Mouse (Mus musculus): ENCODE measurements at regions not wholly inside any gene's neighbourhood (a gene's known extent, or its start where the extent isn't known, plus 50 kb on each side); places are given as distances from the start of the nearest gene placed in this dataset.
"Not testable (repeated sequence)": the region's sequence is repeated elsewhere in the genome, so short reads cannot be mapped to it uniquely, and the experiment has no call there.

DNA sequence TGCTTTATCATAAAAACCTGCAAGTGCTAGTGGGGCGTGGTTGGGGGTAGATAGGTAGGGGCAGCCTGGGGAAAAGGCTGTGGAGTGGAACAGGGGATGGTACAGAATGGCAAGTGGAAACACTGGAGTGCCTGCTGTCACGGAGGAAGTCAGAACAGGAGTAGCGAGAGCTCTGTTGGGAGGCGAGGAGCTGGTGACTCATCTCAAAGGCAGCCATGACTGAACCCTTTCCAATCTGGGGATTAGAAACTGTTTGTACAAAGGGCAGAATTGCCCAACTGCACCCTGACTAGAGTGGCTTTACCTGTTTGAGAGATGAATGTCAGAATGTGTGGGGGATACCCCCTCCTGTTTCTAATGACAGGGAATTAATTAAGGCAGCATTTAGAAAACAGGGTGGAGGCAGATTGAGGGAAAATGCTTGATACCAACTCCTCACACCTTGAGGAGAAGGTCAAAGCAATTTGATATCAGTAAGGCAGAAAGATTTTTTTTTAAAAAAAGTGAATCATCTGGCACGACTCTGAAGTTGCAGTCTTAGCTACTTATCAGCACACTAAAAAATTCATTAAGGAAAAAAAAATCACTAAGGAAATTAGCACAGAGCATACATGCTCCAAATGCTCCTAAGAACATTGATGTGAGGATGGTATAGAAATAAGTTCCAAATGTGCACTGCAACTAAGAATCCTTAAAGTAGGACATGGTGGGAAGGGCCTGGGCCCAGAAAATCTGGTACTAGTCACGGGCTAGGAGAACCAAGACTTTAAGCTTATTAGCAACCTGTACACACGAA lies 54.7 kb upstream of the Usp25 start:
- H3K27ac ChIP-seq (ENCODE audit: insufficient read depth, low read depth, low read length): no peak overlapping the region
- WGBS: 32% methylated on average over 7 of the region's 7 CpGs

DNA sequence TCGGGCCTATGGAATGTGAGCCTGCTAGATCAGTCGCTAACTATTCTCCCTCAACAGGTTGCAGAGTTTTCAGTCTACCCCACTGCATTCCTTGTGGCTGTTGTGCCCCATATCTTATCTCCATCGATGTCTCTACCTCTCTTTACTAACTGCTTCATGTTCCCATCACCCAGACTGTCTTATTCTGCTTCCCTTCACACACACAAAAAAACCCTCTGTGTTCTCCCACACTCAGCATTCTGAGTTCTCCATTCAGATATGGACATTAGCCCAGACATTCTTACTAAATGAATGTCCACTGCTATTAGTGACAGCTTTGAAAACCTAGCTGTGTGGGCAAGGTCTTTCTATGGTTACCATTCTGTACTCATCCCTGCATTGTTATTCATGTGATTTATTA lies 56.0 kb upstream of the Usp25 start:
- no peak overlapping the region for H3K27ac ChIP-seq (ENCODE audit: insufficient read depth, low read depth, low read length)
- H3K4me3 ChIP-seq (ENCODE audit: low read depth, low read length): no peak overlapping the region
- TF ChIP-seq POLR2A (IDR thresholded peaks at IDR 0.05; ENCODE audit: low read depth, low read length): no peak
- TF ChIP-seq CTCF (IDR thresholded peaks at IDR 0.05; ENCODE audit: extremely low read depth, insufficient read length, insufficient replicate concordance, low read depth, low read length): no peak
- H3K27me3 ChIP-seq (ENCODE audit: control insufficient read depth, insufficient read depth, low read length): no peaks in the 10 kb centered on the region
- no peaks in the 10 kb centered on the region for H3K36me3 ChIP-seq (ENCODE audit: control insufficient read depth, insufficient read depth, low read length)
- H3K4me1 ChIP-seq (ENCODE audit: control insufficient read depth, insufficient read depth, insufficient read length, low read length): no peaks in the 10 kb centered on the region
- WGBS: 81% methylated on average over 3 of the region's 3 CpGs

More for the DNA sequence above, 54.7 kb upstream of the Usp25 start:
- Histone ChIP-seq H3K4me3 (ENCODE audit: low read depth, low read length) (no peak overlapping the region), H3K27me3 (ENCODE audit: control insufficient read depth, insufficient read depth, low read length) (no peaks in the 10 kb centered on the region), H3K36me3 (ENCODE audit: control insufficient read depth, insufficient read depth, low read length) (no peaks in the 10 kb centered on the region), H3K4me1 (ENCODE audit: control insufficient read depth, insufficient read depth, insufficient read length, low read length) (no peaks in the 10 kb centered on the region)
- TF ChIP-seq POLR2A (IDR thresholded peaks at IDR 0.05; ENCODE audit: low read depth, low read length) (no peak), CTCF (IDR thresholded peaks at IDR 0.05; ENCODE audit: extremely low read depth, insufficient read length, insufficient replicate concordance, low read depth, low read length) (no peak)

DNA sequence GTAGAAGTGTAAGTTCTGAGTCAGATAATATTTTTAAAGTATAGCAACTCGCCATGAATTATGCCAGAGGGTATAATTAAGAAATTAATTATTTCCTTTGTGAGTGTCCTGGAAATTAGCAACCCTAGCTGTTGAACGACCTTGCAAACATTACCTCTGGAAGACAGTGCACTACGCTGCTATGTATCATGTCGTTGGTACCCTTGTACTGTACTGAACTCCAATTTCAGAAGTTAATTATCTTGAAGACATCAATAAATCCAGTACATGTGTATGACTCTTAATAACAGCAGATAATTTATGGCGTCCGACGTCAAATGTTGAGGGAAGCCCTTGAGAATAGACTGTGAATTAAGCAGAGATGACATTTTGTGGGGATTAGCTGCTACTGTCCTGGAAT lies 56.4 kb upstream of the Usp25 start:
- Histone ChIP-seq H3K27me3 (ENCODE audit: control insufficient read depth, insufficient read depth, low read length) (no peaks in the 10 kb centered on the region), H3K4me3 (ENCODE audit: low read depth, low read length) (no peak overlapping the region), H3K36me3 (ENCODE audit: control insufficient read depth, insufficient read depth, low read length) (no peaks in the 10 kb centered on the region), H3K4me1 (ENCODE audit: control insufficient read depth, insufficient read depth, insufficient read length, low read length) (no peaks in the 10 kb centered on the region), H3K27ac (ENCODE audit: insufficient read depth, low read depth, low read length) (no peak overlapping the region)
- TF ChIP-seq POLR2A (IDR thresholded peaks at IDR 0.05; ENCODE audit: low read depth, low read length) (no peak), CTCF (IDR thresholded peaks at IDR 0.05; ENCODE audit: extremely low read depth, insufficient read length, insufficient replicate concordance, low read depth, low read length) (no peak)
- 81% methylated on average over 7 of the region's 7 CpGs for WGBS

DNA sequence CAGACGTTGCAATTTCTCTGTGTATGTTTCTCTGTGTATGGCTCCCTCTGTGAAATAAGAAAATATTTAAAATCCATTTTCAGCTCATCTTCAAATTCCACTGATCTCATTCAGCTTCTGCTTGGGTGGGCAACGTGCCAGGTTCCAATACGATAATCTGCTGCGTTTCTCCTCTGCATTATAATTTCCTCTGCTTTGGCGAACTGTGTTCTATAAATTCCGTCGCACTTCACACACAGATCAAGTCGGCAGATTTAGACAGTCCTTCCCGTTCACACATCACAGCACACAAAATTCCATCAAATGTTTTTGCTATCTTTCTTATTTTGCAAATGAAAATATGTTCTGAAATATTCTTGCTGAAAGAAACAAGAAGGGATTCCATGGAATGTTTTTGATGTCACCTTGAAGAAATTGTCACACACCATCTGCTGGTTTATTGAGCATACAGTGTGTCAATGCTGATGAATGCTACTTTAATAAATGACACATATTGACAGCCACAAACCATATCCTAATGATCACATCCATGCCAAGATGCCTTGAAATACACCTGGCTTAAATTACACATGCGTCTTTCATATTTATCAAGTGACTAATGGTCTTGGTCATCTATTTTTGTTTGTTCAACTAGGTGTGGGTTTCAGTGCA lies 62.5 kb upstream of the Usp25 start:
- Histone ChIP-seq H3K27ac (ENCODE audit: insufficient read depth, low read depth, low read length) (no peak overlapping the region), H3K4me1 (ENCODE audit: control insufficient read depth, insufficient read depth, insufficient read length, low read length) (no peaks in the 10 kb centered on the region), H3K4me3 (ENCODE audit: low read depth, low read length) (no peak overlapping the region), H3K36me3 (ENCODE audit: control insufficient read depth, insufficient read depth, low read length) (no peaks in the 10 kb centered on the region), H3K27me3 (ENCODE audit: control insufficient read depth, insufficient read depth, low read length) (no peaks in the 10 kb centered on the region)
- WGBS: 70% methylated on average over 10 of the region's 10 CpGs
- TF ChIP-seq CTCF (IDR thresholded peaks at IDR 0.05; ENCODE audit: extremely low read depth, insufficient read length, insufficient replicate concordance, low read depth, low read length) (no peak), POLR2A (IDR thresholded peaks at IDR 0.05; ENCODE audit: low read depth, low read length) (no peak)

DNA sequence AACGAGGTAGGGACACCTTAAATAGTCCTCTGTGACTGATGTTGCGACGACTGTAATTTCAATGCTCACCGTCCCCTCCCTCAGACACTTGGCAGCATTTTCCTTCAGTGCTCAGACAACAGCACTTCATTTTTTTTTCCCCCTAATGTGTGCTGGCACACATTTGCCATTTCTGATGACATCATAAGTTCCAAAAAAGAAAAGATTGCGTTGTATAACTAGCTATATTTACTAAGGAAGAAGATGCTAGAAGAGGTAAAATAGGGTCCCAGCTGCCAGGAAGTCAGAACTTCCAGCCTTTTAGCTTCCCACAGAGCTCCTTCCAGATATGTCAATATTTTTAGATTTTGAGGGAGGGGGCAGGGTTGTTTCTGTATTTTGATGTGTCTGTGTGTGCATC lies 66.5 kb upstream of the Usp25 start:
- Histone ChIP-seq H3K27ac (ENCODE audit: insufficient read depth, low read depth, low read length) (no peak overlapping the region), H3K4me3 (ENCODE audit: low read depth, low read length) (no peak overlapping the region), H3K36me3 (ENCODE audit: control insufficient read depth, insufficient read depth, low read length) (no peaks in the 10 kb centered on the region), H3K27me3 (ENCODE audit: control insufficient read depth, insufficient read depth, low read length) (no peaks in the 10 kb centered on the region), H3K4me1 (ENCODE audit: control insufficient read depth, insufficient read depth, insufficient read length, low read length) (no peaks in the 10 kb centered on the region)
- TF ChIP-seq CTCF (IDR thresholded peaks at IDR 0.05; ENCODE audit: extremely low read depth, insufficient read length, insufficient replicate concordance, low read depth, low read length) (no peak), POLR2A (IDR thresholded peaks at IDR 0.05; ENCODE audit: low read depth, low read length) (no peak)
- WGBS: 78% methylated on average over 5 of the region's 5 CpGs

DNA sequence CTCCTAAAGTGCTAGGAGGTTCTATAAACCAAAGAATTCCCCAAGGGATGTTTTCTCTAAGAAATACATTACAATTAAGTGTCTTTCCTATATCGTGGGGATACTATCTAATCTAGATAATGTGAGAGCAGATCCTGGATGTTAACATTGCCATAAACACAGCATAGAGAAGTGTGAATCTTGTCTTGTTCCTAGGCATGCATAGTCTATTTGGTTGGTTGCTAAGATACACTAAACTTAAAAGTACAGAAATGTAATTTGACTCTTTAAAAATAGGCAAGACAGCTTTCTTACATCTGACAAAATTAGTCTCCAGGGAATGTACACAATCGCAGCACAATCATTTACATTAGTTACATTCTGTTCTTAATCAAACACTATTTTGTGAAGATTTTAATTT lies 75.4 kb upstream of the Usp25 start:
- 60% methylated on average over 2 of the region's 2 CpGs for WGBS

DNA sequence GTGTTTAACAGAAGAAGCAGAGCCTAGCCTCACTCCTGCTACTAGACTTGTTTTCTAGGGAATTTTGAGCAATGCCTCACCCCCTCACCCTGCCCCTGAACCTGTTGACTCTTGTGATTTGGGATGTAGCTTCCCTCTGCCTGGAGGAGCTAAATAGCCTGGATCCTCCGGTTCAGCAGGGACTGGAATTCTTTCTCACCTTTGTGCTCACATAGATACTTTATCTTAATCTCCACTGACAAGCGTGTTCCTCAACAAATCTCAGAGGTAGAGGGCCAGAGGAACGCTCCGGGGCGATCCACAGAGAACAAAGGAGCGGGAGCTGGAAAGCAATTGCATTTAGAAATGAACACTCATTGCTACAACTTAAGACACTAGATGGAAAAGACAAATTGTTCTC lies 85.6 kb upstream of the Usp25 start:
- Histone ChIP-seq H3K4me3 (ENCODE audit: low read depth, low read length) (no peak overlapping the region), H3K4me1 (ENCODE audit: control insufficient read depth, insufficient read depth, insufficient read length, low read length) (no peaks in the 10 kb centered on the region), H3K27me3 (ENCODE audit: control insufficient read depth, insufficient read depth, low read length) (no peaks in the 10 kb centered on the region), H3K36me3 (ENCODE audit: control insufficient read depth, insufficient read depth, low read length) (no peaks in the 10 kb centered on the region), H3K27ac (ENCODE audit: insufficient read depth, low read depth, low read length) (no peak overlapping the region)
- TF ChIP-seq POLR2A (IDR thresholded peaks at IDR 0.05; ENCODE audit: low read depth, low read length): no peak
- 38% methylated on average over 6 of the region's 6 CpGs for WGBS

More for the DNA sequence above, 75.4 kb upstream of the Usp25 start:
- H3K4me1 ChIP-seq (ENCODE audit: control insufficient read depth, insufficient read depth, insufficient read length, low read length): no peaks in the 10 kb centered on the region
- no peaks in the 10 kb centered on the region for H3K36me3 ChIP-seq (ENCODE audit: control insufficient read depth, insufficient read depth, low read length)
- TF ChIP-seq POLR2A (IDR thresholded peaks at IDR 0.05; ENCODE audit: low read depth, low read length) (no peak), CTCF (IDR thresholded peaks at IDR 0.05; ENCODE audit: extremely low read depth, insufficient read length, insufficient replicate concordance, low read depth, low read length) (no peak)
- H3K27me3 ChIP-seq (ENCODE audit: control insufficient read depth, insufficient read depth, low read length): no peaks in the 10 kb centered on the region
- H3K27ac ChIP-seq (ENCODE audit: insufficient read depth, low read depth, low read length): no peak overlapping the region
- no peak overlapping the region for H3K4me3 ChIP-seq (ENCODE audit: low read depth, low read length)

DNA sequence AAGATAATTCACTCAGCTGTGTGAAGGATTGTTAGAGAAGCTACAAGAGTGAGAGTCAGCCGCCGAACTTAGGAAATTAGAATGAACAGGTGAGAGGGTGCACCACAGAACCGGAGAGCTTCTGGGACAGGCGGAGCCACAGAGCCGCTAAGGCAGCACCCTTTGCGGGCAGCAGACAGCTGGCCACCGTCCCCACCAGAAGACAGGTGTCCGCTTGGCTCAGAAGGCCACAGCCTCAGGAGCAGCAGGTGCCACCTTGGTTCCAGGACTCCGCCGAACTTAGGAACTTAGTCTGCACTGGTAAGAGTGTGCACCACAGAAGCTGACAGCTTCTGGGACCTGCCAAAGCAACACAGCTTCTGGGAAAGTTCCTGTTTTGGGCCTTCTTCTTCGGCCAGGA lies 93.4 kb upstream of the Usp25 start:
- not testable (repeated sequence) for H3K27ac ChIP-seq (ENCODE audit: insufficient read depth, low read depth, low read length); H3K4me3 ChIP-seq (ENCODE audit: low read depth, low read length); H3K27me3 ChIP-seq (ENCODE audit: control insufficient read depth, insufficient read depth, low read length); H3K4me1 ChIP-seq (ENCODE audit: control insufficient read depth, insufficient read depth, insufficient read length, low read length); H3K36me3 ChIP-seq (ENCODE audit: control insufficient read depth, insufficient read depth, low read length)
- 92% methylated on average over 11 of the region's 11 CpGs for WGBS
